ENCODE assay signal across 8 mouse cellular contexts in genomic region chr2:128698693-128699181, GRCm38 (mm10). TPM values are rescaled to one million over a fixed set of nuclear protein-coding genes. Genes with fewer than 3 reads are reported as not detected.
DNase-seq lines count a peak whose midpoint lies in the region; ATAC-seq and TF ChIP-seq lines count a peak whose summit lies in the region.

Mertk (plus strand) TSS chr2:128698956.

- no peaks in the 10 kb centered on the region for H3K9me3 ChIP-seq in E14TG2a.4 (ENCODE audit: low read length)
- H3K9me3 ChIP-seq in forebrain, embryonic 11.5 days (ENCODE audit: control insufficient read depth, low read length) = no peaks in the 10 kb centered on the region
- H3K9me3 ChIP-seq in heart, embryonic 14.5 days (ENCODE audit: control insufficient read depth, low read length) = no peaks in the 10 kb centered on the region
- no peaks in the 10 kb centered on the region for H3K9me3 ChIP-seq in midbrain, embryonic 16.5 days (replicated peaks; ENCODE audit: control insufficient read depth, low read length, poor library complexity, severe bottlenecking)
- H3K9me3 ChIP-seq in stomach, embryonic 16.5 days (replicated peaks; ENCODE audit: control insufficient read depth, low read length) = no peaks in the 10 kb centered on the region

- no peak for TF ChIP-seq CTCF in E14TG2a.4 (conservative IDR thresholded peaks at IDR 0.05; ENCODE audit: low read length)
- TF ChIP-seq CTCF in brain, embryonic 14.5 days (IDR thresholded peaks at IDR 0.05; ENCODE audit: borderline replicate concordance, extremely low read depth, insufficient read depth, insufficient read length) = no peak

- 1% methylated on average over 30 of the region's 30 CpGs for WGBS in forebrain, embryonic 11.5 days
- WGBS in heart, embryonic 14.5 days = under 1% methylated on average over 30 of the region's 30 CpGs
- under 1% methylated on average over 29 of the region's 30 CpGs for WGBS in midbrain, embryonic 16.5 days
- WGBS in stomach, embryonic 16.5 days = under 1% methylated on average over 30 of the region's 30 CpGs

- peak within 1 kb of the TSS; percentile 61 for H3K9ac ChIP-seq in forebrain, embryonic 11.5 days (ENCODE audit: low read length)
- peak within 1 kb of the TSS; percentile 87 for H3K9ac ChIP-seq in heart, embryonic 14.5 days (ENCODE audit: low read length)
- peak within 1 kb of the TSS; percentile 47 for H3K9ac ChIP-seq in midbrain, embryonic 16.5 days (ENCODE audit: low read depth, low read length)
- H3K9ac ChIP-seq in stomach, embryonic 16.5 days (ENCODE audit: low read length) = peak within 1 kb of the TSS; percentile 75

- H3K4me1 ChIP-seq in E14TG2a.4 (replicated peaks; ENCODE audit: low read depth, low read length) = peaks cover 15% of the 10 kb centered on the region
- no peaks in the 10 kb centered on the region for H3K4me1 ChIP-seq in forebrain, embryonic 11.5 days (replicated peaks; ENCODE audit: control insufficient read depth, insufficient read depth, low read length)
- peaks cover 0 to 4% of the 10 kb centered on the region in 2 experiments; a peak in 3 of 4 replicates for H3K4me1 ChIP-seq in heart, embryonic 14.5 days (ENCODE audit: control insufficient read depth in 2 of 2, insufficient read depth in 2 of 2, low read length in 2 of 2)
- H3K4me1 ChIP-seq in midbrain, embryonic 16.5 days (ENCODE audit: control insufficient read depth, insufficient read depth, low read length) = peaks cover 10% of the 10 kb centered on the region
- H3K4me1 ChIP-seq in stomach, embryonic 16.5 days (ENCODE audit: control insufficient read depth, insufficient read depth, low read length) = no peaks in the 10 kb centered on the region

- no peaks in the 10 kb centered on the region for H3K36me3 ChIP-seq in E14TG2a.4 (ENCODE audit: insufficient read depth, low read length)
- no peaks in the 10 kb centered on the region for H3K36me3 ChIP-seq in forebrain, embryonic 11.5 days (ENCODE audit: control insufficient read depth, insufficient read depth, low read length)
- no peaks in the 10 kb centered on the region for H3K36me3 ChIP-seq in heart, embryonic 14.5 days (ENCODE audit: control insufficient read depth, insufficient read depth, low read length)
- H3K36me3 ChIP-seq in midbrain, embryonic 16.5 days (ENCODE audit: control insufficient read depth, insufficient read depth, low read length) = no peaks in the 10 kb centered on the region
- no peaks in the 10 kb centered on the region for H3K36me3 ChIP-seq in stomach, embryonic 16.5 days (ENCODE audit: control insufficient read depth, insufficient read depth, low read length)

- ATAC-seq in forebrain, embryonic 11.5 days (replicated peaks; ENCODE audit: low FRiP score) = peak; percentile 89
- ATAC-seq in heart, embryonic 14.5 days (ENCODE audit: insufficient number of reproducible peaks, insufficient read depth, low FRiP score, low read depth) = peak; percentile 97
- peak; percentile 88 for ATAC-seq in midbrain, embryonic 16.5 days
- peak; percentile 94 for ATAC-seq in stomach, embryonic 16.5 days (ENCODE audit: insufficient read depth, low FRiP score)

- DNase-seq in brain, embryonic 14.5 days (ENCODE audit: low read depth) = peak; percentile 82
- DNase-seq in forebrain, embryonic 11.5 days (ENCODE audit: low spot score) = peak; percentile 88
- peak; percentile 97 for DNase-seq in kidney, postnatal 10 days
- DNase-seq in liver = peak; percentile 84

- H3K27ac ChIP-seq in forebrain, embryonic 11.5 days (ENCODE audit: low read depth, low read length) = peak within 1 kb of the TSS; percentile 26; the same call in 1 of the 2 replicates
- H3K27ac ChIP-seq in heart, embryonic 14.5 days (replicated peaks in 1 of 2; ENCODE audit: control insufficient read depth in 1 of 2, insufficient read depth in 1 of 2, low read depth in 2 of 2, low read length in 2 of 2) = peak within 1 kb of the TSS; percentile 92 to 96
- H3K27ac ChIP-seq in midbrain, embryonic 16.5 days (ENCODE audit: low read length) = 0 out of 2 replicates have a peak within 1 kb of the TSS, but pooled peaks have one; percentile 10
- peak within 1 kb of the TSS; percentile 95 for H3K27ac ChIP-seq in stomach, embryonic 16.5 days (ENCODE audit: low read length)

- peaks cover 18% of the 10 kb centered on the region for H3K27me3 ChIP-seq in E14TG2a.4 (ENCODE audit: insufficient read depth, low read length)
- 0 out of 2 replicates have a peak, but pooled peaks cover 2% of the 10 kb centered on the region for H3K27me3 ChIP-seq in forebrain, embryonic 11.5 days (ENCODE audit: control insufficient read depth, insufficient read depth, low read length)
- no peaks in the 10 kb centered on the region for H3K27me3 ChIP-seq in heart, embryonic 14.5 days (ENCODE audit: control insufficient read depth, insufficient read depth, low read length)
- H3K27me3 ChIP-seq in midbrain, embryonic 16.5 days (ENCODE audit: control insufficient read depth, insufficient read depth, low read depth, low read length) = peaks cover 10% of the 10 kb centered on the region
- no peaks in the 10 kb centered on the region for H3K27me3 ChIP-seq in stomach, embryonic 16.5 days (ENCODE audit: control insufficient read depth, insufficient read depth, low read length)

- H3K4me3 ChIP-seq in E14TG2a.4 (replicated peaks; ENCODE audit: low read length) = peak within 1 kb of the TSS; percentile 90
- peak within 1 kb of the TSS; percentile 50 for H3K4me3 ChIP-seq in forebrain, embryonic 11.5 days (ENCODE audit: low read depth, low read length)
- peak within 1 kb of the TSS; percentile 78 to 91 for H3K4me3 ChIP-seq in heart, embryonic 14.5 days (ENCODE audit: control insufficient read depth in 1 of 2, insufficient read depth in 1 of 2, low read depth in 1 of 2, low read length in 2 of 2)
- H3K4me3 ChIP-seq in midbrain, embryonic 16.5 days (ENCODE audit: low read depth, low read length) = peak within 1 kb of the TSS; percentile 45
- H3K4me3 ChIP-seq in stomach, embryonic 16.5 days (replicated peaks; ENCODE audit: low read length) = peak within 1 kb of the TSS; percentile 58

- peak within 1 kb of the TSS; percentile 85 for H3K4me2 ChIP-seq in forebrain, embryonic 11.5 days (ENCODE audit: low read depth, low read length, severe bottlenecking)
- H3K4me2 ChIP-seq in heart, embryonic 14.5 days (ENCODE audit: low read length) = peak within 1 kb of the TSS; percentile 89
- H3K4me2 ChIP-seq in midbrain, embryonic 16.5 days (ENCODE audit: low read length) = peak within 1 kb of the TSS; percentile 84
- peak within 1 kb of the TSS; percentile 70 for H3K4me2 ChIP-seq in stomach, embryonic 16.5 days (ENCODE audit: low read depth, low read length)

- TF ChIP-seq POLR2A in brain, embryonic 14.5 days (IDR thresholded peaks at IDR 0.05; ENCODE audit: borderline replicate concordance, extremely low read depth, insufficient read depth, insufficient read length, poor library complexity, severe bottlenecking) = peak; percentile 27; the same call in 1 of the 2 replicates

RNA-seq across cellular contexts. Expression of gene Mertk, which starts in this region (rescaled TPM):
- 0.73 and 1.7 TPM in 2 replicates for polyA plus RNA-seq in brain, embryonic 14.5 days (2012; rRNA removed)
- 4.4 and 4.5 TPM in 2 replicates for polyA plus RNA-seq in forebrain, embryonic 11.5 days (2014; fragmentation: Nextera tagmentation; extraction: Ambion mirVana)
- polyA plus RNA-seq in heart, embryonic 14.5 days (2014; fragmentation: Nextera tagmentation; extraction: Ambion mirVana) = 4.9 and 5.4 TPM in 2 replicates
- 1.5 and 1.9 TPM in 2 replicates for polyA plus RNA-seq in midbrain, embryonic 16.5 days (2015; fragmentation: Nextera tagmentation; extraction: Ambion mirVana)
- 6.4 and 6.7 TPM in 2 replicates for polyA plus RNA-seq in stomach, embryonic 16.5 days (2015; fragmentation: Nextera tagmentation; extraction: Ambion mirVana)

Comparison
In these comparisons a context has a peak if more than half of its experiments do, and no peak if none do; other contexts are left out.
1. Peak in every context shown above with its lines: DNase-seq, ATAC-seq, H3K4me3 ChIP-seq and H3K27ac ChIP-seq.
2. H3K27ac ChIP-seq: peak in every context shown above with its lines; median percentile 95 in stomach, embryonic 16.5 days; 94 in heart, embryonic 14.5 days; 26 in forebrain, embryonic 11.5 days; 10 in midbrain, embryonic 16.5 days.